Mouse (Mus musculus): ENCODE results near the gene Ccdc14. TPM values are rescaled to one million over a fixed set of nuclear protein-coding genes. Genes with fewer than 3 reads are reported as not detected.
"Not testable (repeated sequence)": the region's sequence is repeated elsewhere in the genome, so short reads cannot be mapped to it uniquely, and the experiment has no call there.

Ccdc14 gene
- polyA plus RNA-seq, 1 experiment from 2014 or later, result 2.9 TPM

DNA sequence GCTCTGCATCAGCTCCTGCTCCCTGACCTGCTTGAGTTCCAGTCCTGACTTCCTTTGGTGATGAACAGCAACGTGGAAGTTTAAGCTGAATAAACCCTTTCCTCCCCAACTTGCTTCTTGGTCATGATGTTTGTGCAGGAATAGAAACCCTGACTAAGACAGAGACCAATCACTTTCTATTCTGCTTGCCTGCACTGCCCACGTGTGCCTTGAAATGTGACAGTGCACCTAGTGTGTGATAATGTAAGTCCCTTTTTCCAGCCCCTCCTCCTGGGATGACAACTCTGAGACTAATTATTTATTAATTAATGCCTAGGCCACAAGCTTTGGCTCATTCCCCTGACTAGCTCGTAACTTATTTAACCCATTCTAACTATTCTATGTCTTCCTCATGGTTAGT, 8.3 kb downstream of the Ccdc14 start:
- not testable (repeated sequence) for H3K4me2 ChIP-seq (ENCODE audit: low read length); H3K36me3 ChIP-seq (ENCODE audit: control insufficient read depth, insufficient read depth, low read length); H3K27ac ChIP-seq (ENCODE audit: low read depth, low read length); ATAC-seq; H3K27me3 ChIP-seq (replicated peaks; ENCODE audit: control insufficient read depth, insufficient read depth, low read length); H3K4me1 ChIP-seq (ENCODE audit: control insufficient read depth, insufficient read depth, low read depth, low read length); H3K9me3 ChIP-seq (ENCODE audit: control insufficient read depth, low read length); H3K4me3 ChIP-seq (ENCODE audit: low read length); H3K9ac ChIP-seq (ENCODE audit: low read depth, low read length)
- 75% methylated on average over 3 of the region's 3 CpGs for WGBS

DNA sequence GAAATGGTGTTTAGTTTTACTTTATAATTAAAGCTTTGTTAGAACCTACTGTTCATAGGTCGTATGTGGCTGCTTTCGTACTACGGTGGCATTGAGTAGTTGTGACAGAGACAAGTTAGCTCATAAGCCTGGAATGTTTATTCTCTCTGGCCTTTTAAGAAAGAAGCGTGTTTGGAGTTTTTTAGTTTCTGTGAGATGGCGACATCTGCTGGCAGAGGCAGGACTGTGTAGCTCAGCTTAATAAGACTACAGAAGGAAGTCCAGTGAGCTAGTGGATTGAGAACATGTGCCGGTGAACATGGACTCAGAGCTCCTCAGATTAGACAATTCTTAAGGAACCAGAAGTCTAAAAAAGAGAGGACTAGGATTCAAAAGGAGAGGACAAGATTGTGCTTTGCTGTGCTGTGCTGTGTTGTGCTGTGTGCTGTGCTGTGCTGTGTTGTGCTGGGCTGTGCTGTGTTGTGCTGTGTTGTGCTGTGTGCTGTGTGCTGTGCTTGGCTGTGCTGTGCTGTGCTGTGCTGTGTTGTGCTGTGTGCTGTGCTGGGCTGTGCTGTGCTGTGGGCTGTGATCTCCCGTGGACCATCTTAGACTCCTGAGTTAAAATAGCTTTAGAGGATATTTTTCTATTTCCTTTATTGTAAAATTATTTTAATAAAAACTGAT, 9.9 kb downstream of the Ccdc14 start:
- peak; percentile 87 for ATAC-seq
- Histone ChIP-seq H3K4me1 (ENCODE audit: control insufficient read depth, insufficient read depth, low read depth, low read length) (no peaks in the 10 kb centered on the region), H3K27ac (ENCODE audit: low read depth, low read length) (no peak overlapping the region), H3K4me3 (ENCODE audit: low read length) (no peak overlapping the region), H3K27me3 (replicated peaks; ENCODE audit: control insufficient read depth, insufficient read depth, low read length) (no peaks in the 10 kb centered on the region), H3K9me3 (ENCODE audit: control insufficient read depth, low read length) (no peaks in the 10 kb centered on the region), H3K4me2 (ENCODE audit: low read length) (no peak overlapping the region), H3K36me3 (ENCODE audit: control insufficient read depth, insufficient read depth, low read length) (no peaks in the 10 kb centered on the region), H3K9ac (ENCODE audit: low read depth, low read length) (no peak overlapping the region)
- WGBS, result 25% methylated on average over 7 of the region's 7 CpGs

GRCm38 (mm10) chr16:34700828-34701216, 10.4 kb downstream of the Ccdc14 start:
- peaks cover 3% of the 10 kb centered on the region; the same call in 1 of the 2 replicates for H3K36me3 ChIP-seq (ENCODE audit: control insufficient read depth, insufficient read depth, low read length)
- H3K27me3 ChIP-seq (replicated peaks; ENCODE audit: control insufficient read depth, insufficient read depth, low read length), result no peaks in the 10 kb centered on the region
- no peak for ATAC-seq
- no peaks in the 10 kb centered on the region for H3K4me1 ChIP-seq (ENCODE audit: control insufficient read depth, insufficient read depth, low read depth, low read length)
- no peaks in the 10 kb centered on the region for H3K9me3 ChIP-seq (ENCODE audit: control insufficient read depth, low read length)
- H3K4me3 ChIP-seq (ENCODE audit: low read length), result no peak overlapping the region
- H3K9ac ChIP-seq (ENCODE audit: low read depth, low read length), result no peak overlapping the region
- WGBS, result 89% methylated on average over 6 of the region's 6 CpGs
- no peak overlapping the region for H3K27ac ChIP-seq (ENCODE audit: low read depth, low read length)
- H3K4me2 ChIP-seq (ENCODE audit: low read length), result no peak overlapping the region

DNA sequence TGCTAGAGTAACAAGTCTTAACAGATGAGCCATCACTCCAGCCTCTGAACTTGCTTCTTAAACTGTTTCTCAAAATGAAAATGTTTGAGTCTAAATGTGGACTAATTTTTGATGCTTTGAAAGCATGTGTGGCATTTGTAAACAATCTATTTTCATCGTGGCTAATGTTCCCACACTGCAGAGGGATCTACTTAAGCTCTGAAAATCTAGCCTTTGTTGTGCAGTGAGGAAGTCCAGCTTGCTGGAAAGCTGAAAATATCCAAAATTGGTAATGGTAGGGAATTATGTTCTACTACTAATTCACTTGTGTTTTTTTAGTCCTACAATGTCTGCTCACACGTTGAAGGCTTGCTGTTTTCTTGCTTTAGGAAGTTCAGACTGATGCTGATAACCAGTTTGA, 15.6 kb downstream of the Ccdc14 start:
- no peaks in the 10 kb centered on the region for H3K27me3 ChIP-seq (replicated peaks; ENCODE audit: control insufficient read depth, insufficient read depth, low read length)
- H3K27ac ChIP-seq (ENCODE audit: low read depth, low read length), result no peak overlapping the region
- H3K4me2 ChIP-seq (ENCODE audit: low read length), result no peak overlapping the region
- 78% methylated on average over 2 of the region's 2 CpGs for WGBS
- H3K9ac ChIP-seq (ENCODE audit: low read depth, low read length), result no peak overlapping the region
- H3K36me3 ChIP-seq (ENCODE audit: control insufficient read depth, insufficient read depth, low read length), result peaks cover 3% of the 10 kb centered on the region; the same call in 1 of the 2 replicates
- H3K4me3 ChIP-seq (ENCODE audit: low read length), result no peak overlapping the region
- no peaks in the 10 kb centered on the region for H3K9me3 ChIP-seq (ENCODE audit: control insufficient read depth, low read length)
- ATAC-seq, result no peak
- H3K4me1 ChIP-seq (ENCODE audit: control insufficient read depth, insufficient read depth, low read depth, low read length), result no peaks in the 10 kb centered on the region

DNA sequence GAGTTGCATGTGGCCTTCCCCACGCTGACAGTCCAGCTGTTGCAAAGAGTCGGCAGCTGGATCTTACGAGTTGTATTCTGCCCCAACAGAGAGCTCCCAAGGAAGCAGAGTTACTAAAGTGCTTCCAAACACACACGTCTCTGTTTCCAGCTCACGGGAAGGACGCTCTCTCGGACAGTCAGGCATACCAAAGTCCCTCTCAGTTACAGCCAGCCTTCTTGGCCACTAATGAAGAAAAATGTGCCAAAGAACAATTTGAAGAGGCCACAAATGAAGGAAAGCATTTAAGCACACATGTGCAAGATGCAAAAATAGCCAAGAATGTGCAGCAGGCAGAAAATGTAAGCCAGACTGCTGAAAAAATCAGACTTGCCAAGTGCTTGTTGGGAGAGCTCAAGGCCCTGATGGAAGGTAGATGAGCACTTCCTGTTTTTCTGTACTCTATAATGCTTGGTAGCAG, 16.1 kb downstream of the Ccdc14 start:
- no peaks in the 10 kb centered on the region for H3K9me3 ChIP-seq (ENCODE audit: control insufficient read depth, low read length)
- H3K4me2 ChIP-seq (ENCODE audit: low read length), result no peak overlapping the region
- H3K9ac ChIP-seq (ENCODE audit: low read depth, low read length), result no peak overlapping the region
- no peak overlapping the region for H3K4me3 ChIP-seq (ENCODE audit: low read length)
- no peak overlapping the region for H3K27ac ChIP-seq (ENCODE audit: low read depth, low read length)
- WGBS, result 81% methylated on average over 7 of the region's 7 CpGs
- no peaks in the 10 kb centered on the region for H3K27me3 ChIP-seq (replicated peaks; ENCODE audit: control insufficient read depth, insufficient read depth, low read length)
- no peak for ATAC-seq
- H3K4me1 ChIP-seq (ENCODE audit: control insufficient read depth, insufficient read depth, low read depth, low read length), result no peaks in the 10 kb centered on the region
- peaks cover 3% of the 10 kb centered on the region; the same call in 1 of the 2 replicates for H3K36me3 ChIP-seq (ENCODE audit: control insufficient read depth, insufficient read depth, low read length)

GRCm38 (mm10) chr16:34711481-34711880, 21.1 kb downstream of the Ccdc14 start:
- H3K9ac ChIP-seq (ENCODE audit: low read depth, low read length), result no peak overlapping the region
- H3K36me3 ChIP-seq (ENCODE audit: control insufficient read depth, insufficient read depth, low read length), result no peaks in the 10 kb centered on the region; the same call in 1 of the 2 replicates
- H3K27me3 ChIP-seq (replicated peaks; ENCODE audit: control insufficient read depth, insufficient read depth, low read length), result no peaks in the 10 kb centered on the region
- H3K4me1 ChIP-seq (ENCODE audit: control insufficient read depth, insufficient read depth, low read depth, low read length), result no peaks in the 10 kb centered on the region
- no peak overlapping the region for H3K4me2 ChIP-seq (ENCODE audit: low read length)
- H3K27ac ChIP-seq (ENCODE audit: low read depth, low read length), result no peak overlapping the region
- no peak overlapping the region for H3K4me3 ChIP-seq (ENCODE audit: low read length)
- WGBS, result 81% methylated on average over 3 of the region's 3 CpGs
- ATAC-seq, result no peak
- H3K9me3 ChIP-seq (ENCODE audit: control insufficient read depth, low read length), result no peaks in the 10 kb centered on the region

GRCm38 (mm10) chr16:34725156-34725555, 34.7 kb downstream of the Ccdc14 start:
- H3K4me2 ChIP-seq (ENCODE audit: low read length), result no peak overlapping the region
- no peak overlapping the region for H3K9ac ChIP-seq (ENCODE audit: low read depth, low read length)
- no peaks in the 10 kb centered on the region for H3K4me1 ChIP-seq (ENCODE audit: control insufficient read depth, insufficient read depth, low read depth, low read length)
- ATAC-seq, result no peak
- no peak overlapping the region for H3K4me3 ChIP-seq (ENCODE audit: low read length)
- no peaks in the 10 kb centered on the region for H3K27me3 ChIP-seq (replicated peaks; ENCODE audit: control insufficient read depth, insufficient read depth, low read length)
- H3K9me3 ChIP-seq (ENCODE audit: control insufficient read depth, low read length), result no peaks in the 10 kb centered on the region
- no peaks in the 10 kb centered on the region for H3K36me3 ChIP-seq (ENCODE audit: control insufficient read depth, insufficient read depth, low read length)
- no peak overlapping the region for H3K27ac ChIP-seq (ENCODE audit: low read depth, low read length)
- WGBS, result 97% methylated on average over 3 of the region's 3 CpGs

GRCm38 (mm10) chr16:34728610-34729009, 38.2 kb downstream of the Ccdc14 start:
- H3K4me1 ChIP-seq (ENCODE audit: control insufficient read depth, insufficient read depth, low read depth, low read length); H3K4me3 ChIP-seq (ENCODE audit: low read length); ATAC-seq; H3K27me3 ChIP-seq (replicated peaks; ENCODE audit: control insufficient read depth, insufficient read depth, low read length); H3K36me3 ChIP-seq (ENCODE audit: control insufficient read depth, insufficient read depth, low read length); H3K9ac ChIP-seq (ENCODE audit: low read depth, low read length); H3K9me3 ChIP-seq (ENCODE audit: control insufficient read depth, low read length); H3K27ac ChIP-seq (ENCODE audit: low read depth, low read length); H3K4me2 ChIP-seq (ENCODE audit: low read length): not testable (repeated sequence)

DNA sequence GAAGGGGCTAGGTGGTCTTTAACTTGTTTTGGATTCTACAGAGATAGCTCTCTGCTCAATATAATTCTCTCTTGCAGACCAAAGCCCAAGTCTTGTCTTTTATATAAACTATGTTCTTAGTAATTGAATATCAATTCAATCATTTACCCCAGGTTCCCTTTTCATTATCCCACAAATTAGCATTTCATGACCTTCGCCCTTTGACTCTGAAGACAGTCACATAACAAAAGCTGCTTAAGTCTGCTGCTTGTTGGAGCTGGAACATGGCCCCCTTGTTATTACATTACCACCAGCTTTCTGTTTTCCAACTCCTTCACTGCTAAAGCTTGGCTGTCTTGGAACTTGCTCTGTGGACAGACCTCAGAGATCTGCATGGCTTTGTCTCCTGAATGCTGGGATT, 39.0 kb downstream of the Ccdc14 start:
- ATAC-seq, result no peak
- H3K27ac ChIP-seq (ENCODE audit: low read depth, low read length), result no peak overlapping the region
- 88% methylated on average over 1 of the region's 1 CpGs for WGBS
- no peaks in the 10 kb centered on the region for H3K4me1 ChIP-seq (ENCODE audit: control insufficient read depth, insufficient read depth, low read depth, low read length)
- no peaks in the 10 kb centered on the region for H3K9me3 ChIP-seq (ENCODE audit: control insufficient read depth, low read length)
- no peaks in the 10 kb centered on the region for H3K27me3 ChIP-seq (replicated peaks; ENCODE audit: control insufficient read depth, insufficient read depth, low read length)
- H3K9ac ChIP-seq (ENCODE audit: low read depth, low read length), result no peak overlapping the region
- H3K4me3 ChIP-seq (ENCODE audit: low read length), result no peak overlapping the region
- no peak overlapping the region for H3K4me2 ChIP-seq (ENCODE audit: low read length)
- H3K36me3 ChIP-seq (ENCODE audit: control insufficient read depth, insufficient read depth, low read length), result no peaks in the 10 kb centered on the region
